Mouse (Mus musculus): ENCODE measurements around the gene Abhd17c.

- no peak for TF ChIP-seq POLR2A (IDR thresholded peaks at IDR 0.05; ENCODE audit: borderline replicate concordance, extremely low read depth, low read depth, low read length)
- no peak for TF ChIP-seq CTCF (IDR thresholded peaks at IDR 0.05; ENCODE audit: insufficient read depth, low read length)
Observed at GRCm38 (mm10) chr7:84132704-84133103, 19.0 kb downstream of the Abhd17c start.

Measured in lung, adult 2 months (tissue).